Mouse (Mus musculus) lung, embryonic 14.5 days (tissue): ENCODE data around the gene Irs1. TPM values are rescaled to one million over a fixed set of nuclear protein-coding genes. Genes with fewer than 3 reads are reported as not detected.

Experiments
- ATAC-seq: fragments of 200-750 bp; cut with Nextera tagmentation; 2 replicates; pipeline ENCODE4 v1.8.0; 2017; ENCODE audit warnings: mild to moderate bottlenecking, moderate TSS enrichment, moderate library complexity; ENCODE audit not compliant: insufficient read depth
- DNase-seq: peaks from one replicate; pipeline ENCODE4 v3.0.0-alpha.2; 2015
- H3K27ac ChIP-seq: fragments of 300-500 bp; sonication (generic); 2 replicates; pipeline ENCODE4 v1.5.1; 2014; ENCODE audit warnings: low read depth, mild to moderate bottlenecking, moderate library complexity
- H3K27me3 ChIP-seq: fragments of 300-500 bp; sonication (generic); 2 replicates; pipeline ENCODE4 v1.6.1; 2014; ENCODE audit warnings: low read length, control low read depth; ENCODE audit not compliant: insufficient read depth
- H3K36me3 ChIP-seq: fragments of 300-500 bp; sonication (generic); 2 replicates; pipeline ENCODE4 v1.6.1; 2014; ENCODE audit warnings: control low read depth; ENCODE audit not compliant: insufficient read depth
- H3K4me1 ChIP-seq: fragments of 300-500 bp; sonication (generic); 2 replicates; pipeline ENCODE4 v1.6.1; 2014; ENCODE audit warnings: antibody characterized with exemption, control low read depth; ENCODE audit not compliant: insufficient read depth
- H3K4me2 ChIP-seq: fragments of 300-500 bp; sonication (generic); 2 replicates; pipeline ENCODE4 v1.6.1; 2014; ENCODE audit warnings: mild to moderate bottlenecking
- H3K4me3 ChIP-seq: fragments of 300-500 bp; sonication (generic); 2 replicates; pipeline ENCODE4 v1.5.1; 2014; ENCODE audit warnings: low read depth, low read length
- H3K9ac ChIP-seq: fragments of 300-500 bp; sonication (generic); 2 replicates; pipeline ENCODE4 v1.6.1; 2014
- H3K9me3 ChIP-seq: fragments of 300-500 bp; sonication (generic); 2 replicates; pipeline ENCODE4 v1.6.1; 2016; ENCODE audit warnings: low read depth, low read length, control low read depth
- CTCF ChIP-seq: IDR thresholded peaks from 2 replicates; pipeline ENCODE4 v1.5.1; 2016; ENCODE audit warnings: antibody characterized with exemption, low read depth
- WGBS: fragments of 180-500 bp; shearing (Covaris S2); extraction: QIAGEN DNeasy Blood & Tissue Kit; methylation state at CpG from one replicate; pipeline ENCODE4 v1.1.7; 2014; 5-methylcytosine and 5-hydroxymethylcytosine counted together
- polyA plus RNA-seq: library from polyadenylated mRNA; unstranded; fragments of >200 nt; fragmentation: Nextera tagmentation; extraction: Ambion mirVana; gene quantifications from 2 replicates; pipeline ENCODE4 v1.2.1, GENCODE M21; 2014

Gene Irs1
- polyA plus RNA-seq, 1 experiment from 2014 or later: 19.5 TPM

GRCm38 (mm10) chr1:82289116-82289989, 1.9 kb downstream of the Irs1 start:
- H3K4me1 ChIP-seq: peaks cover 17% of the 10 kb centered on the region
- DNase-seq: peak; percentile 55
- peaks cover 27% of the 10 kb centered on the region for H3K36me3 ChIP-seq
- H3K27me3 ChIP-seq: no peaks in the 10 kb centered on the region
- peak overlapping the region; percentile 79 for H3K4me2 ChIP-seq
- no peak for TF ChIP-seq CTCF
- peak overlapping the region; percentile 97 for H3K27ac ChIP-seq
- 51% methylated on average over 35 of the region's 35 CpGs for WGBS
- ATAC-seq: no peak
- peak overlapping the region; percentile 85 for H3K9ac ChIP-seq
- H3K9me3 ChIP-seq: no peaks in the 10 kb centered on the region
- H3K4me3 ChIP-seq: peak overlapping the region; percentile 62

- Histone ChIP-seq H3K9ac (peak overlapping the region; percentile 85), H3K4me2 (peak overlapping the region; percentile 79), H3K36me3 (peaks cover 27% of the 10 kb centered on the region), H3K4me1 (peaks cover 17% of the 10 kb centered on the region), H3K4me3 (peak overlapping the region; percentile 62), H3K27me3 (no peaks in the 10 kb centered on the region), H3K27ac (no peak overlapping the region), H3K9me3 (no peaks in the 10 kb centered on the region)
- DNase-seq: no peak
- no peak for ATAC-seq
- WGBS: 70% methylated on average over 18 of the region's 18 CpGs
- peak; percentile 53 for TF ChIP-seq CTCF
These were observed 2.7 kb downstream of the Irs1 start for GRCm38 (mm10) chr1:82288421-82288990.

- Histone ChIP-seq H3K27me3 (no peaks in the 10 kb centered on the region), H3K9me3 (no peaks in the 10 kb centered on the region), H3K36me3 (peaks cover 27% of the 10 kb centered on the region), H3K9ac (peak overlapping the region; percentile 85), H3K4me2 (peak overlapping the region; percentile 79), H3K4me3 (peak overlapping the region; percentile 62), H3K27ac (peak overlapping the region; percentile 20; the same call in 1 of the 2 replicates), H3K4me1 (peaks cover 17% of the 10 kb centered on the region)
- no peak for ATAC-seq
- 67% methylated on average over 16 of the region's 16 CpGs for WGBS
- no peak for TF ChIP-seq CTCF
- no peak for DNase-seq
These were observed 3.4 kb downstream of the Irs1 start for GRCm38 (mm10) chr1:82287776-82288325.

GRCm38 (mm10) chr1:82287052-82287775, 4.0 kb downstream of the Irs1 start:
- TF ChIP-seq CTCF: no peak
- peaks cover 21% of the 10 kb centered on the region for H3K4me1 ChIP-seq
- peak overlapping the region; percentile 62 for H3K4me3 ChIP-seq
- peak overlapping the region; percentile 44 for H3K27ac ChIP-seq
- DNase-seq (no peak), ATAC-seq (no peak)
- H3K36me3 ChIP-seq: peaks cover 30% of the 10 kb centered on the region
- no peaks in the 10 kb centered on the region for H3K27me3 ChIP-seq
- H3K4me2 ChIP-seq: peak overlapping the region; percentile 79
- H3K9me3 ChIP-seq: no peaks in the 10 kb centered on the region
- H3K9ac ChIP-seq: peak overlapping the region; percentile 85
- 34% methylated on average over 22 of the region's 22 CpGs for WGBS

DNA sequence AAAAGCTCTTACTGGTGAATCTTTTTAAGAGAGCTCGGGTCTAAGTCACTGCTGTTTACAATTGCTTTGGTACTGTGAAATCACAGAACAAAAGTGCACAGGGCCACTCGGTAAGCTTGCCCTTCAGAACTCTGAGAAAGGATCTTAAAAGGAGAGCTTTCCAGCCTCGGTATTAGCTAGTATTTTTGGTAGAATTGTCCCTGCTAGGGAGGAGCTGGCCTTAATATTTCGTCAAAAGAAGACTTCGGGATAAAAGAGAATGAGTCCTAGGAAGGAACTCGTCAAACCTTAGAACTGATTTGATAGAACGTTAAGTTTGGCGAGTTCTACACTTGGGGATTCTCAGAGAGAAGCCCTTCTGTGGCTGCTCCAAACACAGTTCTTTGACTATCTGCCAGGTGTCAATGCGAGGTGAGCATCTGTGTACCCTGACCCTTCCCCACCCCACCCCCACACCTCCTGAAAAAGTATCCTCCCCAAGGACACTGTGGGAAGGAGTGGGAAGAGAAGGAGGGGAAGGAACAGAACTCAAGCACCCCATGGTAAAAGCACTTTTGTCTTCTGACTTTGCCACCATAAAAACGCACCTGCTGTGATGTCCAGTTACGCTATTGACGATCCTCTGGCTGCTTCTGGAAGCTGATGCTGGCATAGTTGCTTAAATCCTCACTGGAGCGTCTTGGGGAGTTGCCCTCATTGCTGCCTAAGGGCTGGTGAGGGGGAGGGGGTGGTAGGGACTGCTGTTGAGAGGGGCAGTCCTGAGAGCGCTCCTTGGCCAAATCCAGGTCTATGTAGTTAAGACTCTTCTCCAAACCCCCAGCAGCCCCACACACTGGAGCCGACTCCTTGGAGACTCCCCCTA, 4.8 kb downstream of the Irs1 start:
- DNase-seq: no peak
- no peak for TF ChIP-seq CTCF
- H3K27ac ChIP-seq: peak overlapping the region; percentile 44
- H3K4me2 ChIP-seq: peak overlapping the region; percentile 79
- peak overlapping the region; percentile 62 for H3K4me3 ChIP-seq
- ATAC-seq: no peak
- H3K9ac ChIP-seq: peak overlapping the region; percentile 85
- no peaks in the 10 kb centered on the region for H3K9me3 ChIP-seq
- WGBS: 9% methylated on average over 15 of the region's 15 CpGs
- peaks cover 26% of the 10 kb centered on the region for H3K4me1 ChIP-seq
- no peaks in the 10 kb centered on the region for H3K27me3 ChIP-seq
- H3K36me3 ChIP-seq: peaks cover 33% of the 10 kb centered on the region
